Mouse (Mus musculus): ENCODE results near the gene Sbno2. TPM values are rescaled to one million over a fixed set of nuclear protein-coding genes. Genes with fewer than 3 reads are reported as not detected.

Sbno2 gene
- polyA plus RNA-seq, 2 experiments from 2014 or later: 28.4 to 54.8 TPM

DNA sequence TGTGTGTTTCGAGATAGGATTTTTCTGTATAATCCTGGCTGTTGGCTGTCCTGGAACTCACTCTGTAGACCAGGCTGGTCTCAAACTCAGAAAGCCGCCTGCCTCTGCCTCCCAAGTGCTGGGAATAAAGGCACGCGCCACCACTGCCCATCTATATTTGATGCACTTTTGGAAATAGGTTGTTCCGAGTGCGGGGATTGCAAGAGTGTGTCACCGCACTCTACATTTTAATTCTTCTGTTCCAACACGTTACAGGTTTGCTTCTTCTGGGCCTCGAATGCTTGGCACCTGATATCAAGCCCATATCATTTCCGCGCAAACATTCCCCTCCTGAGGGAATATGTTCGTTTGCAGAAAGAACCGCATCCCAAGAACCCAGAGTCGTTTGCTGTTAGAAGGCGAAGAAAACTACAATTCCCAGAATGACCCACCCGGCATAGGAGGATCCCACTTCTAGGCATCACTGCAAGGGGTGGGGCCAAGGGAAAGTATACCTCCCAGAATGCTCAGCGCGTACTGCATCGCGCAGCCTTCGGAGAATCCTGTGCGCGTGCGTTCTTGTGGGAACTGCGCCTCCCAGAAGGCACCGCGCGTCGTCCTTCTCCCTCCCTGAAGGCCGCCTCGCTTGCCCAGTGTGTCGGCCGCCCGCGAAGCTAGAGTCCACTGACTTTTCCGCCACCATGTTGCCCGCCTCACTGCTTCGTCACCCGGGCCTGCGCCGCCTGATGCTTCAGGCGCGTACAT lies 36.6 kb upstream of the Sbno2 start:
- peak; percentile 64 for ATAC-seq

DNA sequence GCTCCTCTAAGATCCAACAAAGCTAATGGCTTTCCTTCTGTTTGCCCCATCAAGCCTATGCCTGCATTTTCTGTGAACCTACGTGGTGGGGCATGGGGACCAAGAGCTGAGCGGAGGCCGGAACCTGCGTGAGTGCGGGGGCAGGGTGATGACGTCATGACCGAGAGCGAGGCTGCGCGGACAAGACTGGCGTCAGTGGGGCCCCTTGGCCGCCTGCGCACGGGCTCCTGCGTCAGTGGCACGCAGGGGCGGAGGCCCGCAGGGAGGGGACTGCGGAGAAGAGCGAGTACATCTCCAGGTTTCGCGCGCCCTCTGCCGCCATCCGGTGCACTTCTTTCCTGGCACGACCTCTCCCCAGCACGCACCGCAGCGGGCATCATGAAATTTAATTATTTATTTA lies 35.9 kb upstream of the Sbno2 start:
- ATAC-seq: peak; percentile 79

DNA sequence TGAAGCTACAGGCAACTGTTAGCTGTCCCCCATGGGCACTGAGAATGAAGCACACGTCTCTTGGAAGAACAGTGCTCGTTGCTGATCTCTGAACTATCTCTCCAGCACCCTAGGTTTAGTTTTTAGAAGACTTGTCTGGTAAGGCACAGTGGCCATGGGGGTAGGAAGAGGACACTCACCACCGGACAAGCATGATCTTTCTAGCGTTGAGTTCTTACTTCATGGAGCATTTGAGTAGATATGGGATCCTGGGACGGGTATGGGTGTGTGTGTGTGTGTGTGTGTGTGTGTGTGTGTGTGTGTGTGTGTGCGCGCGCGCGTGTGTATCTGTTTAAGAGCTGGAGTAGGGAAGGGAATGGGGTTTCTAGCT lies 35.3 kb upstream of the Sbno2 start, which contains the start of gene Cbarp:
Gene Cbarp, minus strand, starts transcription at position 170 of the 370 bp plus-strand sequence.
- ATAC-seq: no peak

DNA sequence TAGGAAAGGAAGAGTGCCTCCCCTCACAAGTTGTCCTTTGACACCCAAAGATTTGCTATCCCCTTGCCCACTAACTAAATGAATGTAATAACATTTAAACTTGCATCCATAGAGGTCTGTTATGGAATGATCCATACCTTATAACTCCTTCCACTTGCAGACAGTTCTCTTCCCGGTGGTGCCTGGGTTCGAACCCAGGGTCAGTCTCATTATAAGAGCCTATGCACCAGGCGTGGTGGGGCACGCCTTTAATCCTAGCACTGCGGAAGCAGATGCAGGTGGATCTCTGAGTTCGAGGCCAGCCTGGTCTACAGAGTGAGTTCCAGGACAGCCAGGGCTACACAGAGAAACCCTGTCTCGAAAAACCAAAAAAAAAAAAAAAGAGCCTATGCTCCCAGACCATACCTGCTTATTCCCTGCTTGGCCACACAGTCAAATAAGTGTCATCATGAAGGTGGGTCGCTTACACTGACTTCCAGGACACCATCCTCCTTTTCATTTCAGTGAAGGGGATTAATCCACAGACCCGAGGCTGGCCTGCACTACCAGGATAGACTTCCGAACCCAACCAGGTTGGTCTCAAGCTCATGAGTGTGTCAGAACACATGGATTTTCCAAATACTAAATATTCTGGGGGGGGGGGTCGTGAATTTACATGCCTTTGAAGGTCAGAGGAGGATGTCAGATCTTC lies 34.7 kb upstream of the Sbno2 start:
- no peak for ATAC-seq

DNA sequence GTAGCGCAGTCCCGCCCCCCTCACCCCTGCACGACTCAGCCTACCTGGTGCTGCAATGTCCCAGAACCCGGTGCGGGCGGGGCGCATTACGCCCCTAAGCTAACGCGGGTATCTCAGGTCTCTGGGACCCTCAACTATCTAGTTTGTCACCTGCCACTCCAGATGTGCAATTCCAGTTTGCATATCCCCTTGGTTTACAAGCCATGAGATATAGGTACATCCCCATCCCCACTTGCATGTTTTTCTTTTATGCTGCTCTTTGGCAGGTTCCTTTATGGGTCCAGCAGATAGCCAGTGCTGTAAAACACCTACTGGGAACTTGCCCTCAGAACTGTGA lies 34.0 kb upstream of the Sbno2 start:
- ATAC-seq: no peak

DNA sequence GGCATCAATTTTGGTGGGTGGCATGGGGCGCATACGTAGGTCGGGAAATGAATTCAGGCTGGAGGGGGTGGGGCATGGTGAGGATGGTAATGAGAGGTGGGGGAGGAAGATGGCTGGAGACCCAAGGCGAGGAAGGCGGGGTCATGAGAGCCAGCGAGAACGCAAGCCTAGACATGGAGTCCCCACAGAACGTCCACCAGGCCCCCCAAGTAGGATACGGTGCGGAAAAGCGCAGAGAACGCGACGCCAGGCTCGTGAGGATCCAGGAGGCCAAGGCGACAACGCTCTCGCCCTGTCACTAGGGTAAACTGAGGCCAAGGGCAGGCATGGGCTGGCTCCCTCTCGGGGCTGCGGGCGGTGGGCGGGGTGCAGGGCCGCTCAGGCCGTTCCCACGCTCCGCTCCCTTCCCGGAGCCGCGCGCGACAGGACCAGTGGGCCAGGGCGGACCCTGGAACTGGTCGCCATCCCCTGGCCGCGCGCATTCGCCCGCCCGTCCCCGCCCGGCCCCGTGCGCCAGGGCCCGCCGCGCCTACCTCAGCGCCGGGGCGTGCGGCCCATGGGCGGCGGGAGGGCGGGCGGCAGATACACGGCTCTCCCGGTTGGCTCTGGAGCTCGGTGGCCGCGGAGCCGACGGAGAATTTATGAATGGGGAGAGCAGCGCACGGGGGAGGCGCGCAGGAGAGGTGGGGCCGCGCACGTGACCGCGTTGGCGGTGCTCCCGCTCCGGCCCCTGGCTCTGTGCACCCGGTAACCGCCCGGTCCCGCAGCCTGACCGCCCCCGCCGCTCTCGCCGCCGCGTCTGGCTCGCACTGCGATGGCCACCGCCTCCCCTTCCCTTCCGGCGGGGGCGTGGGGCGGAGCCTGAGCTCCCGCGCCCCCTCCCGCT lies 33.4 kb upstream of the Sbno2 start, which contains the start of gene Atp5d:
Gene Atp5d, plus strand, starts transcription at position 80 of the 886 bp plus-strand sequence.
- peak; percentile 4 for ATAC-seq

DNA sequence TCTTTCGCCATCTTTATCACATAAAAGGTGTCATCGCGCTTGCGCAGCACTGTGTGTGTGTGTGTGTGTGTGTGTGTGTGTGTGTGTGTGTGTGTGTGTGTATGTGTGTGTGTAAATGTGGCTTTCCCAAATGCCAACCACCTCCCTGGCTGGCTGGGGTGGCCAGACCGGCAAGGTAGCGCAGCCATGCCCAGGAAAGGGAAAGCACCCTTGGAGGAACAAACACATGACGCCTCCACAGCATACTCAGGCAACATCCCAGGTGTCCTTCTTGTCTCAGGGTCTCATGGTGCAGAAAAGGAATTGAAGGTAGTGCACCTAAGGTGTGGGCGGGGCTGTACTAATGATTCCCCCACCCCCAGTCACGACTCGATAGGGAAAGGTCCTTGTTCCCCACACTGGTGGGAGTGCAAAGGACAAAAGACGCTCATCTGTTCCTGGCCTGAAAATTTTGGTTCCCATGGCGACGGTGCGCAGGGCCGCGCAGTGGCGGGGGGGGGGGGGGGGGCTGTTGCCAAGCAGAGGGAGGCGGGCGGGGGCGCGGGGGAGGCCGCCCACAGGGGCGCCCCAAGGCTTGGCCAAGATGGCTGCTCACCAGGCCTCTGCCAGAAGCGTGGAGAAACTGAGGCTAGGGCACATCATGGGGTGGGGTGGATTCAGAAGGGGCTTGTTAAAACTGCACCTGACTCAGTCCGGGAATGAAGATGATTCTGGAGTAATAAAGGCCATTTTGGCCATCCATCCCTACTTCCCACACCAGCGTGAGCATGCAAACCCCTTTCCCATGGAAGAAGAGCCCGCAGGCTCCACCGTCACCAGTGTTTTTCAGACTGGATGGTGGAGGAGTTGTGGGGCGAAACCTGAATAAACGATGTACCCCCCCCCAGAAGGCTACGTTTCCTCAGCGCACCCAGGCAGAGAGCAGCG lies 32.5 kb upstream of the Sbno2 start:
- ATAC-seq: no peak

DNA sequence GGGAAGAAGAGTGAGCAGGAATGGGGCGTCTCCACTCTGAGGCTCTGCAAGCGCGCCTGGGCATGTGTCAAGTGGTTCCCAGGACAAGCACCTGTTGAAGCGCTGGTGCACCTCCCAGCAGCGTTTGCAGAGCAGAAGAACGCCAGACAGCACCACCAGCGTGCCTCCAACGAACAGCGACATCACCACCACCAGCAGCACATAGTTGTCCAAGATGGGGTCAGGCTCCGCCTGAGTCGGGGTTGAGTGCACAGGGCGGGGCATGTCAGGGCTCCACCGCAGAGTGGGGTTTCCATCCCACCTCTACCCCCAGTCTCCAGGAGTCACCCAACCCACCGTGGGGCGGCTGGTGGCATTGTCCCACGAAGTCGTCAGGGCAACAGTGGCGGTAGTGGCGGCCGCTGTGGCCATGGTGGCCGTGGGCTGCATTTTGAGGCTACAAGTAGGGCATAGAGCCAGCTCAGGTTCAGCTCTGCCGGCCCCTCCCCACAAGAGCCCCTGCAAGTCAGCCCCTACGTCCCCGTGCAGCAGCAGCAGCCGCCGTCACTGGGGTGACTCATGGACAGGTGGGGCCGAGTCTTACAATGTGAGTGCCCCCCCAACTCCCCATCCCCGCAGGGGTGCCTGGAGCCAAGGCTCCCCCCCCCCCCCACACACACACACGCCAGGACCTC lies 31.7 kb upstream of the Sbno2 start:
- no peak for ATAC-seq

DNA sequence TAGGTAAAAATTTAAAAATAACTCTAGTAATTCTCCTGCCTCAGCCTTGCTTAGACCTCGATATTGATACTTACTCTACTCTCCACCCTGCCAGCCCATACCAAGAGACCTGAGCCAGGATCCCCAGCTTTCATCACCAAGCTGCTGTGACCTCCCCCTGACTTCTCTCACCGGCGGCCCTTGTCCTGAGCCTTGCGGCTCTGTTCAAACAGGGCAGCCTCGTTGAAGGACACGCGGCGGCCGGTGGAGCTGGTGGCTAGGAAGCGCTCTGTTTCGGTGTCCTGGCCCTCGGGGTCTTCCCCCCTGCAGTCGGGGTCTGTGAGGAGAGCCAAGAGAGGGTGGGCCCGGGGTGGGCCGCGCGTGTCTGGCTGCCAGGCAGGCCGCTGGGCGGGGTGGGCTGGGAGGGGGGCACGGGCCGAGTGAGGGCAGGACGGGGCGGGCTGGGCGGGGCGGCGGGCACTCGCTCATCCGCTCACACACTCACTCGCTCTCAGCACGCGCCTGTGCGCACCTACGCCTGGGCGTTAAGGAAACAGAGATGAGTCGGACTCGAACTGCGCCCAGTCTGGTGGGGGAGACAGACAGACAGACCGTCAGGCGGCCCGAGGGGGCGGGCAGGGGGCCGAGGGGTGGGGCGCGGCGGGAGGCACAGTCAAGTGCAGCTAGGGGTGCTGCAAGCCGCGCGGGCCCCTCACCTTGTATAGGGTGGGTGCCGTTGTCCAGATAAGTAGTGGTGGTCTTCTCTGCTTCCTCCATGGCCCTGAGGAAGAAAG lies 31.0 kb upstream of the Sbno2 start:
- no peak for ATAC-seq

DNA sequence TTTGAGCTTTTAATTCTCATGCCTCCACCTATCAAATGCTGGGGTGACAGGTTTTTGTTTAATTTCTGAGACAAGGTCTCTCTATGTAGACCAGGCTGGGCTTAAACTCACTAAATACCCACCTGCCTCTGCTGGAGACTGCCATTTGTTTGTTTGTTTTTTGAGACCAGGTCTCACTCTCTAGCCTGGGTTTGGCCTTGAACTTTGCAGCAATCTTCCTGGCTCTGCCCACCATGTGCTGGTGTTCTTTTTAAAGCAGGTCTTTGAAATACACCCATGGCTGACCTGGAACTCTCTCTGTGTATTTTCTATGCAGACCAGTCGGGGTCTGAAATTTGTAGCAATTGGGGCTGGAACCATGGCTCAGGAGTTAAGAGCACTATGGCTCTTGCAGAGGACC lies 30.3 kb upstream of the Sbno2 start:
- no peak for ATAC-seq

DNA sequence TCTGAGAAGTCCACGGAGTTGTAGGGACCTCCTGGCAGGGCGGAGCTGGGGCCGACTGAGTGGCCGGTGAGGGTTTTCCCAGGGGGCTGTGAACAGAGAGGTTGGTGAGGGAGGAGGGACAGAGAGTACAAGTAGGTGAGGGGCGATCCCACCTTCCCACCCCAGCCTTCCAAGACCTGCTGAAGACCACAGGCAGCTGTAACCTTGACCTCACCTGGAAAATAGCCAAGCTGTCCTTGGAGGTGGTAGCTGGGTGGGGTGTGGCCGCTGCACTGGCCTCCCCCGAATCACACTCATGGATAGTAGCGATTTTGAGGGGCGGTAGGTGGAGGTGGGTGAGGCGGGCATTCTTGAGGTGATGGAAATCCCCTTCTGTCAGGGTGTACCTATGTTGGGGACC lies 29.8 kb upstream of the Sbno2 start:
- no peak for ATAC-seq

DNA sequence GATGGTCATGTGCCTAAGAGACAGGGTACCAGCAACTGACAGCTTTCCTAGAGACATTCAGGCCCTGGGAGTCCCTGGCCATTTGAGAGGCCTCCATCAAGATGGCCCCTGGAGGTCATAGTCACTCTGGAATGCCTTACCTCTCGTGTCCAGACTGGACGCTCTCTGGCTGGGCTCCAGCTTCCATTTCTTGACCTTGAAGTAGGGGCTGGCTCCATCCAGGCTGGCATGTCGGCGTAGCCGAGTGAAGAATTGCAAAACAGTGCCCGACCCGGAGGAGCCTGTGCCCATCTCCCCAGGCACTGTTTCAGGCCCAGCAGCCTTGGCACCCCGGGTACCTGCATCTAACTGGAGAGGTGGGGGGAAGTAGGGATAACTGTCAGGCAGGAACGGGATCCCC lies 29.1 kb upstream of the Sbno2 start:
- ATAC-seq: no peak

DNA sequence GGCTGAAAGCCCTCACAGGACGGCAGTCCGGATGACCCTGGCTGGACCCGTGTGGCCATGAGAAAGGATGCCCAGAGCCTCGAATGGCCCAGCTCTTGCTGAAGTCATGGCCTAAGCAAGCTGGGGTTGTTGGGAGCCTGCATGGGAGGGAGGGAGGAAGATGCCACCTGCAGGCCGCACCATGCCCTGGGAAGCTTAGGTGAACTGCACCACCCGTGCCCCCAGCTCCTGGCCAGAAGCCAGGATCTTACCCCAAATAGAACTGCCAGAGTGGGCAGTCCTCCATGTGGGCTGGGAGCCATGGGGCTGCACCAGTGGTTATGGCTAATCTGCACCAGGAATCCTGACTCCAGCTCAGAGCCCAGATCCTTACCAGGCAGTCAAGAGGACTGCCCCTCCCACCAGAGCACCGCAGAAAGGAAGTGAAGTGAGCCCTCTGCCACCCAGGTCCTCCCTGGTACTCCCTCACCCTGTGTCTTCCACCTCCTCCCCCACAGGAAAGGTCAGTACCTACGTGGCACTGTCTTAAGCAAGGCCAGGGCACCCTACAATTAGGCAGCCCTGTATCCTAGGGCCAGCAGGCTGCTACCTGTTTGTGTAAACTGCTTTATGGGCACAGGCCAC lies 28.0 kb upstream of the Sbno2 start:
- no peak for ATAC-seq

DNA sequence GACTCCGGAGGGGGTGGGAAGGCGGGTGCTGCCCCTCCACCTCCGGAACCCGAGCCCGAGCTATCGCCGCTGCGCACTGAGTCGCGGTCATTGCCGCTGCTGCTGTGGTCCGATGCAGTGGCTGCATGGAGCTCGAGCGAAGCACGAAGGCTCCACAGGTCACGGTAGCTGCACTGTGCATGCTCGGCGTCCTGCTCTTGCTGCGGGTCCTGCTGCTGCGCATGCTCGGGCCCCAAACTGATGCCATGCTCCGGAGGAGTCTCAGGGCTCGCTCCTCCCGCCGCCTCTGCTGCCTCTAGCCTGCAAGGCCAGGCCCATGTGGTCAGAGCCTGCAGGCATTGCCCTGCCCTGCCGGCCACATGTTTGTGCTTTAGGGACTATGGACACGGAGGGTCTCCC lies 26.6 kb upstream of the Sbno2 start:
- ATAC-seq: no peak

DNA sequence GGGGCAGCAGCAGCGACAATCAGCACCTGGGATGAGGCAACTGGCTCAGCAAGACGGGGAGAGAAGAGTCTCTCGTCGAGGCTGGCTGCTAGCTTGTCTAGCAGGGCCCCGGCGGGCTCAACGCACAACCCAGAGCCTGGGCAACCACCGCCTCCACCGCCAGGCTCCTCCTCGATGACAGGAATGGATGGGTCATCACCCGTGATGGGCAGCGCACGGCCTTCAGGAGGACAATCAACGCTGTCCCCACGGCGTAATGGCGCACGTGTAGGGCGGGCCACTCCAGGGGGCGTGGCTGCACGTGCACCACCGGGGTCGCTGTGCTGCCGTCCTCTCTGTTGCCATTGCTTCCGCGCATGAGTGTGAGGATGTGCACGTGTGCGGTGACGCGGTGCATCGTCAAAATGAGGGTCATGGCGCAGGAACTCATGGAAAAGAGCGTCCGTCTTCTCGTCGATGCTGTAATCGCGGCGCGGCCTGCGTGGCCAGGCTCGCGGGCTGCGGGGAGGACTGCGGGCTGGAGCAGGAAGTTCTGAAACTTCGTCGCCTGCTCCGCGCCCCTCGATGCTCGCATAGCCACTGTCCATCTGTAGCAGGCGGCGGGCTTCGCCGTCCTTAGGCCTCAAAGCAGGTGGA lies 26.1 kb upstream of the Sbno2 start:
- ATAC-seq: no peak

DNA sequence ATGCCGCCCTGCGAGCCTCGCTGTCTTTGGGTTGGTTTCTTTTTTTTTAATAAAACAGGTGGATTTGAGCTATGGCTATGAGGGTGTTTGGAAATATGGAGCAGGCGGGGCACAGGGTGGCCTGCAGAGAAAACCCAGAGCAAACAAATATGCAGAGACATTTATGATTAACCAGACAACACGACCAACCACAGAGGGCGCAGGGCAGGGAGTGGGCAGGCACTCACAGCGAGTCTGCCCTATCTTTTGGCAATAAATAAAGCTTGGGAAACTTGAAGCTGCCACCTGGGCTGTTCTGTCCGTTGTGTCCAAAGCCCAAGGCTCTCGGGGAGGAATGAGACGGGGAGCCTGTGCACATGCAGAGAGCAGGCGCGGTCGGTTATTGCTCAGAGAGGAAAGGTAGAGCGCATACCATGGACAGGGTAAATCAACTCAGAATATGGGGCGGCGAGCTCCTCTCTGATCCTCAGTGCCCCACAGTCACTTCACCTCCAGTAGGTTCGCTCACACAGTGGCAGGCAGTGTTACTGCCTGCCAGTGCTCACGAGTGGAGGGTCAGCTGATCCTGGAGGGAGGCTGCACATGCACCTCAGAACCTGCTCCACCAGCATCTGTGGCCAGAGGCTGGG lies 25.1 kb upstream of the Sbno2 start:
- no peak for ATAC-seq

DNA sequence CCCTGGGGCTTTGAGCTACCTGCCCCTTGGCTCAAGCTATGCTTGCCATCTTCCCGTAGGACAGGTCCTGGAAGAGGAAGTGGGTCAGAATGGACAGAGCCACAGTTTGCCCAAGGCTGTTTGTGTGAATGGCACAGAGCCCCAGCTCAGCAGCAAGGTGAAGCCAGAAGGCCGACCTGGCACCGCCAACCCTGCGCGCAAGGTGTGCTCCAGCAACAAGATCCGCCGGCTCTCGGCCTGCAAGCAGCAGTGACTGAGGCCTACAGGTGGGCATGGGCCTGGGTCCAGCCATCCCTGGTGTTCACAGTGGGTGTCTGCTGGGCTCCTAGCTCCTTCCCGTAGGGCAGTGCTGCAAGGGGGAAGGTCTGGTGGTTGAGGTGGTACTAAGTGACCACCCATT lies 24.5 kb upstream of the Sbno2 start:
- no peak for ATAC-seq

DNA sequence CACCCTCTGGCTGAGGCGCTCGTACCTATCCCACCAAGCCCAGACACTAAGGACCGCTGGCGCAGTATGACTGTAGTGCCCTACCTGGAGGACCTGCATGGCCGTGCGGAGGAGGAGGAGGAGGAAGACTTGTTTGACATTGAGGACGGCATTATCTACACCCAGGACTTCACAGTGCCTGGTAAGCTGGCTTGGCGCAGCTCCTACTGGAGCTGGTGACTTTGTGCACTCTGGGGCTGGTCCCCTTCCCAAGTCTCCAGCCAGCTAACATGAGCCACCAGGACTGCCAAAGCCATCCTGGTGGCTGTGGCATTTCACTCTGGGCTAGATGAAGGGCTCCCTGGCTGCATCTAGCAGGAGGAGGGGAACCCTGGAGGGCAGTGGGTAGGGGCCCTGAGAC lies 22.5 kb upstream of the Sbno2 start:
- no peak for ATAC-seq

DNA sequence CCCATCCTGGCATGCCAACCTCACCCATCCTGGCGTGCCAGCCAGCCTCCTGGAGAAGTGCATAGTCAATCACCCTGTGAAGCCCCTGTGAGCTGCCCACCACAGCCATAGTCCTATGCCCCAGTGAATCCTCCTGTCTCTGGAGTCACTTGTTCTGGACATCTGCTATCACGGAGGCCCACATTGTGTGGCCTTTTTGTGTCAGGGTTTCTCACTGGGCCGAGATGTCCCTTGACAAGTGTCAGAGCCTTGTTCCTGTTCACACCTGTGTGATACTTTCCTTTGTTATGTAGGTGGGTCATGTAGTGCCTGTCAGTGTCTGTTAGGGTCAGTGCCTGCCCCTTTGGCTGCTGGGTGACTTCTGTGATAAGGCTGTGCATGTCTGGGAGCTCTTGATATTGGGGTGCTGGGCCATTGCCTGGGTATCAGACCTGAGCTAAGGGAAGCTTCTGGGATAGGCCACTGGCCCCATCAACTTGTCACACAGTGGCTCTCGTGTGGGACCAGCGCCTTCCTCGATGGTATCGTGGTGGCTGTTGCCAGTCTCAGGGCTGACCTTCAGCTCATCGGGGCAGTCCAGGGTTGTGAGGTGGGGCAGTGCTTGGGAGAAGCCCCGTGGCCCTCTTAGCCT lies 18.7 kb upstream of the Sbno2 start:
- ATAC-seq: no peak

All from CD4-positive, CD25-positive, alpha-beta regulatory T cell, adult 4 months (primary cell).